Mouse (Mus musculus) erythroblast, adult 5-6 weeks (primary cell): ENCODE measurements around the gene Ackr1. TPM values are rescaled to one million over a fixed set of nuclear protein-coding genes. Genes with fewer than 3 reads are reported as not detected.

ENCODE experiments used
- ATAC-seq: replicated peaks from 2 replicates; pipeline ENCODE4 v1.8.0; 2016; ENCODE audit warnings: moderate number of reproducible peaks, mild to moderate bottlenecking, moderate TSS enrichment, inconsistent platforms; ENCODE audit not compliant: poor library complexity, low FRiP score, severe bottlenecking
- total RNA-seq, 2 experiments: library from RNA; stranded (forward) in 1 of 2; stranded (reverse) in 1 of 2; fragments of 150-400 nt in 1 of 2; fragments of 200-764, 138-1000 nt in 1 of 2; gene quantifications; 2 replicates each; pipeline versions ENCODE4 v1.2.3 to v1.2.4; 2015 to 2017; ENCODE audit warnings: low replicate concordance in 2 of 2

Ackr1 gene
- total RNA-seq (2015; ENCODE audit: low replicate concordance) (67.1 and 89.7 TPM in 2 replicates), total RNA-seq (2017; ENCODE audit: low replicate concordance) (43.2 and 60.3 TPM in 2 replicates)

- ATAC-seq, result peak; percentile 79
These were observed at the start of gene Ackr1 for GRCm38 (mm10) chr1:173333312-173334253. Gene Ackr1, minus strand, starts transcription at chr1:173333750.

- ATAC-seq, result no peak
These were observed 47.9 kb upstream of the Ackr1 start for GRCm38 (mm10) chr1:173381436-173381835.

GRCm38 (mm10) chr1:173377380-173378112, 44.0 kb upstream of the Ackr1 start:
- ATAC-seq, result peak; percentile 85; the same call in 1 of the 2 replicates

GRCm38 (mm10) chr1:173374020-173374419, 40.5 kb upstream of the Ackr1 start:
- no peak for ATAC-seq

GRCm38 (mm10) chr1:173371586-173371985, 38.0 kb upstream of the Ackr1 start:
- no peak for ATAC-seq

- no peak for ATAC-seq
These were observed 36.9 kb upstream of the Ackr1 start for GRCm38 (mm10) chr1:173370456-173370855.

GRCm38 (mm10) chr1:173369611-173370010, 36.1 kb upstream of the Ackr1 start:
- no peak for ATAC-seq

- no peak for ATAC-seq
These were observed 34.0 kb upstream of the Ackr1 start, which contains the start of gene Cadm3 for GRCm38 (mm10) chr1:173367356-173368046. Gene Cadm3, minus strand, starts transcription at chr1:173367695.

- 0 out of 2 replicates have a peak, but pooled peaks have one; percentile 26 for ATAC-seq
These were observed 33.3 kb upstream of the Ackr1 start for GRCm38 (mm10) chr1:173366701-173367355.

GRCm38 (mm10) chr1:173365970-173366409, 32.4 kb upstream of the Ackr1 start:
- peak; percentile 44; the same call in 1 of the 2 replicates for ATAC-seq

GRCm38 (mm10) chr1:173364125-173364800, 30.7 kb upstream of the Ackr1 start:
- no peak for ATAC-seq

GRCm38 (mm10) chr1:173363436-173363835, 29.9 kb upstream of the Ackr1 start:
- no peak for ATAC-seq

- ATAC-seq, result no peak
These were observed 28.1 kb upstream of the Ackr1 start for GRCm38 (mm10) chr1:173361651-173362050.

- no peak for ATAC-seq
These were observed 26.2 kb upstream of the Ackr1 start for GRCm38 (mm10) chr1:173359590-173360290.

GRCm38 (mm10) chr1:173357799-173358198, 24.2 kb upstream of the Ackr1 start:
- no peak for ATAC-seq

GRCm38 (mm10) chr1:173356699-173357098, 23.1 kb upstream of the Ackr1 start:
- no peak for ATAC-seq

- peak; percentile 83 for ATAC-seq
These were observed 21.7 kb upstream of the Ackr1 start for GRCm38 (mm10) chr1:173355107-173355846.
